Mouse (Mus musculus) neural tube, embryonic 15.5 days (tissue): ENCODE measurements around the gene Szt2. TPM values are rescaled to one million over a fixed set of nuclear protein-coding genes. Genes with fewer than 3 reads are reported as not detected.

ENCODE experiments used
- ATAC-seq: fragments of 200-750 bp; cut with Nextera tagmentation; 2 replicates; pipeline ENCODE4 v1.8.0; 2017; ENCODE audit warnings: mild to moderate bottlenecking, moderate TSS enrichment, moderate library complexity; ENCODE audit not compliant: low FRiP score
- H3K27ac ChIP-seq: fragments of 300-500 bp; sonication (generic); replicated peaks from 2 replicates; pipeline ENCODE4 v1.5.1; 2015; ENCODE audit warnings: mild to moderate bottlenecking, inconsistent platforms
- H3K27me3 ChIP-seq: fragments of 300-500 bp; sonication (generic); replicated peaks from 2 replicates; pipeline ENCODE4 v1.6.1; 2015; ENCODE audit warnings: inconsistent platforms
- H3K36me3 ChIP-seq: fragments of 300-500 bp; sonication (generic); 2 replicates; pipeline ENCODE4 v1.6.1; 2015; ENCODE audit warnings: inconsistent platforms
- H3K4me1 ChIP-seq: fragments of 300-500 bp; sonication (generic); 2 replicates; pipeline ENCODE4 v1.6.1; 2015; ENCODE audit warnings: inconsistent platforms
- H3K4me2 ChIP-seq: fragments of 300-500 bp; sonication (generic); 2 replicates; pipeline ENCODE4 v1.6.1; 2015; ENCODE audit warnings: inconsistent platforms, mild to moderate bottlenecking, moderate library complexity
- H3K4me3 ChIP-seq: fragments of 300-500 bp; sonication (generic); replicated peaks from 2 replicates; pipeline ENCODE4 v1.5.1; 2015; ENCODE audit warnings: mild to moderate bottlenecking, inconsistent platforms
- H3K9ac ChIP-seq: fragments of 300-500 bp; sonication (generic); replicated peaks from 2 replicates; pipeline ENCODE4 v1.6.1; 2015; ENCODE audit warnings: mild to moderate bottlenecking, inconsistent platforms
- H3K9me3 ChIP-seq: fragments of 300-500 bp; sonication (generic); replicated peaks from 2 replicates; pipeline ENCODE4 v1.6.1; 2016; ENCODE audit warnings: inconsistent platforms
- WGBS: fragments of 180-500 bp; shearing (Covaris S2); methylation state at CpG from one replicate; pipeline ENCODE4 v1.1.7; 2015; ENCODE audit warnings: mixed read lengths; 5-methylcytosine and 5-hydroxymethylcytosine counted together
- polyA plus RNA-seq: library from polyadenylated mRNA; unstranded; fragments of >200 nt; fragmentation: Nextera tagmentation; extraction: Ambion mirVana; gene quantifications from 2 replicates; pipeline ENCODE4 v1.2.1, GENCODE M21; 2015

The Szt2 gene
- polyA plus RNA-seq, 1 experiment from 2014 or later: 7.1 TPM

GRCm38 (mm10) chr4:118402701-118403100 lies 6.4 kb downstream of the Szt2 start:
- WGBS: 93% methylated on average over 12 of the region's 12 CpGs
- H3K4me2 ChIP-seq: no peak overlapping the region
- no peak overlapping the region for H3K4me3 ChIP-seq
- H3K9me3 ChIP-seq: no peaks in the 10 kb centered on the region
- H3K4me1 ChIP-seq: peaks cover 4% of the 10 kb centered on the region
- H3K9ac ChIP-seq: no peak overlapping the region
- no peaks in the 10 kb centered on the region for H3K27me3 ChIP-seq
- H3K36me3 ChIP-seq: peaks cover 64% of the 10 kb centered on the region
- H3K27ac ChIP-seq: no peak overlapping the region
- no peak for ATAC-seq

- Histone ChIP-seq H3K9ac (no peak overlapping the region), H3K4me1 (no peaks in the 10 kb centered on the region), H3K4me2 (no peak overlapping the region), H3K27ac (no peak overlapping the region), H3K27me3 (no peaks in the 10 kb centered on the region), H3K36me3 (peaks cover 72% of the 10 kb centered on the region), H3K4me3 (no peak overlapping the region), H3K9me3 (no peaks in the 10 kb centered on the region)
- no peak for ATAC-seq
- 94% methylated on average over 5 of the region's 5 CpGs for WGBS
These were observed 7.2 kb downstream of the Szt2 start for GRCm38 (mm10) chr4:118401918-118402317.

- no peaks in the 10 kb centered on the region for H3K4me1 ChIP-seq
- no peaks in the 10 kb centered on the region for H3K9me3 ChIP-seq
- no peak overlapping the region for H3K27ac ChIP-seq
- H3K4me2 ChIP-seq: no peak overlapping the region
- WGBS: 91% methylated on average over 3 of the region's 3 CpGs
- no peak overlapping the region for H3K4me3 ChIP-seq
- ATAC-seq: no peak
- H3K27me3 ChIP-seq: no peaks in the 10 kb centered on the region
- H3K36me3 ChIP-seq: peaks cover 77% of the 10 kb centered on the region
- no peak overlapping the region for H3K9ac ChIP-seq
These were observed 7.7 kb downstream of the Szt2 start for GRCm38 (mm10) chr4:118401421-118401820.

- Histone ChIP-seq H3K4me1 (no peaks in the 10 kb centered on the region), H3K27ac (no peak overlapping the region), H3K36me3 (peaks cover 96% of the 10 kb centered on the region), H3K4me3 (no peak overlapping the region), H3K9ac (no peak overlapping the region), H3K27me3 (no peaks in the 10 kb centered on the region), H3K9me3 (no peaks in the 10 kb centered on the region), H3K4me2 (no peak overlapping the region)
- 96% methylated on average over 6 of the region's 6 CpGs for WGBS
- ATAC-seq: no peak
These were observed 10.7 kb downstream of the Szt2 start for GRCm38 (mm10) chr4:118398400-118398799.

- Histone ChIP-seq H3K9me3 (no peaks in the 10 kb centered on the region), H3K27me3 (no peaks in the 10 kb centered on the region), H3K27ac (no peak overlapping the region), H3K9ac (no peak overlapping the region), H3K4me1 (no peaks in the 10 kb centered on the region), H3K36me3 (peaks cover 97% of the 10 kb centered on the region), H3K4me2 (no peak overlapping the region), H3K4me3 (no peak overlapping the region)
- WGBS: 82% methylated on average over 3 of the region's 3 CpGs
- ATAC-seq: no peak
These were observed 12.6 kb downstream of the Szt2 start for GRCm38 (mm10) chr4:118396433-118396832.

- no peaks in the 10 kb centered on the region for H3K9me3 ChIP-seq
- no peak for ATAC-seq
- WGBS: 88% methylated on average over 4 of the region's 4 CpGs
- no peaks in the 10 kb centered on the region for H3K4me1 ChIP-seq
- no peak overlapping the region for H3K4me3 ChIP-seq
- H3K9ac ChIP-seq: no peak overlapping the region
- peaks cover 97% of the 10 kb centered on the region for H3K36me3 ChIP-seq
- H3K27me3 ChIP-seq: no peaks in the 10 kb centered on the region
- no peak overlapping the region for H3K27ac ChIP-seq
- H3K4me2 ChIP-seq: no peak overlapping the region
These were observed 13.8 kb downstream of the Szt2 start for GRCm38 (mm10) chr4:118395289-118395688.

- no peaks in the 10 kb centered on the region for H3K9me3 ChIP-seq
- no peak overlapping the region for H3K27ac ChIP-seq
- H3K4me3 ChIP-seq: no peak overlapping the region
- H3K27me3 ChIP-seq: no peaks in the 10 kb centered on the region
- no peak overlapping the region for H3K4me2 ChIP-seq
- H3K4me1 ChIP-seq: no peaks in the 10 kb centered on the region
- no peak overlapping the region for H3K9ac ChIP-seq
- 96% methylated on average over 6 of the region's 6 CpGs for WGBS
- peaks cover 98% of the 10 kb centered on the region for H3K36me3 ChIP-seq
- ATAC-seq: no peak
These were observed 14.6 kb downstream of the Szt2 start for GRCm38 (mm10) chr4:118394505-118394904.

GRCm38 (mm10) chr4:118390146-118390545 lies 18.9 kb downstream of the Szt2 start:
- Histone ChIP-seq H3K27me3 (no peaks in the 10 kb centered on the region), H3K36me3 (peaks cover 99% of the 10 kb centered on the region), H3K9me3 (no peaks in the 10 kb centered on the region), H3K4me3 (no peak overlapping the region), H3K27ac (no peak overlapping the region), H3K4me2 (no peak overlapping the region), H3K4me1 (no peaks in the 10 kb centered on the region), H3K9ac (no peak overlapping the region)
- WGBS: 97% methylated on average over 11 of the region's 11 CpGs
- ATAC-seq: no peak

- 95% methylated on average over 8 of the region's 8 CpGs for WGBS
- ATAC-seq: no peak
- H3K27me3 ChIP-seq: no peaks in the 10 kb centered on the region
- no peak overlapping the region for H3K4me3 ChIP-seq
- no peaks in the 10 kb centered on the region for H3K4me1 ChIP-seq
- no peaks in the 10 kb centered on the region for H3K9me3 ChIP-seq
- H3K4me2 ChIP-seq: no peak overlapping the region
- no peak overlapping the region for H3K9ac ChIP-seq
- no peak overlapping the region for H3K27ac ChIP-seq
- peaks cover 99% of the 10 kb centered on the region for H3K36me3 ChIP-seq
These were observed 21.8 kb downstream of the Szt2 start for GRCm38 (mm10) chr4:118387316-118387715.

GRCm38 (mm10) chr4:118383271-118383670 lies 25.8 kb downstream of the Szt2 start:
- H3K27ac ChIP-seq: no peak overlapping the region
- no peaks in the 10 kb centered on the region for H3K9me3 ChIP-seq
- no peak for ATAC-seq

GRCm38 (mm10) chr4:118375999-118376398 lies 33.1 kb downstream of the Szt2 start:
- no peak for ATAC-seq
- Histone ChIP-seq H3K27ac (no peak overlapping the region), H3K4me3 (no peak overlapping the region), H3K9me3 (no peaks in the 10 kb centered on the region), H3K36me3 (peaks cover 95% of the 10 kb centered on the region), H3K27me3 (no peaks in the 10 kb centered on the region), H3K4me1 (no peaks in the 10 kb centered on the region), H3K9ac (no peak overlapping the region), H3K4me2 (no peak overlapping the region)
- 97% methylated on average over 6 of the region's 6 CpGs for WGBS

More at GRCm38 (mm10) chr4:118383271-118383670, 25.8 kb downstream of the Szt2 start:
- no peaks in the 10 kb centered on the region for H3K27me3 ChIP-seq
- H3K4me3 ChIP-seq: no peak overlapping the region
- no peaks in the 10 kb centered on the region for H3K4me1 ChIP-seq
- no peak overlapping the region for H3K4me2 ChIP-seq
- no peak overlapping the region for H3K9ac ChIP-seq
- H3K36me3 ChIP-seq: peaks cover 95% of the 10 kb centered on the region
- 90% methylated on average over 7 of the region's 7 CpGs for WGBS

GRCm38 (mm10) chr4:118371822-118372221 lies 37.3 kb downstream of the Szt2 start:
- 91% methylated on average over 13 of the region's 13 CpGs for WGBS
- no peak for ATAC-seq
- no peak overlapping the region for H3K27ac ChIP-seq

GRCm38 (mm10) chr4:118368616-118369015 lies 40.5 kb downstream of the Szt2 start:
- Histone ChIP-seq H3K27me3 (no peaks in the 10 kb centered on the region), H3K9me3 (no peaks in the 10 kb centered on the region), H3K36me3 (peaks cover 89% of the 10 kb centered on the region), H3K4me3 (no peak overlapping the region), H3K4me1 (no peaks in the 10 kb centered on the region), H3K9ac (no peak overlapping the region), H3K27ac (no peak overlapping the region), H3K4me2 (no peak overlapping the region)
- no peak for ATAC-seq
- WGBS: 97% methylated on average over 3 of the region's 3 CpGs

More at GRCm38 (mm10) chr4:118371822-118372221, 37.3 kb downstream of the Szt2 start:
- no peaks in the 10 kb centered on the region for H3K27me3 ChIP-seq
- peaks cover 91% of the 10 kb centered on the region for H3K36me3 ChIP-seq
- no peak overlapping the region for H3K4me3 ChIP-seq
- no peaks in the 10 kb centered on the region for H3K4me1 ChIP-seq
- H3K4me2 ChIP-seq: no peak overlapping the region
- H3K9me3 ChIP-seq: no peaks in the 10 kb centered on the region
- no peak overlapping the region for H3K9ac ChIP-seq
